Mouse (Mus musculus): Measurements from ENCODE around the gene Syngr1. TPM values are rescaled to one million over a fixed set of nuclear protein-coding genes. Genes with fewer than 3 reads are reported as not detected.
A peak's percentile ranks its signal among the peaks of the same experiment; 100 is the strongest.

Syngr1 gene
- total RNA-seq (2012; rRNA removed) (93.7 and 105 TPM in 2 replicates), polyA plus RNA-seq (2012; ENCODE audit: insufficient read depth in 1 of 2, insufficient read length in 2 of 2, low read depth in 1 of 2, low replicate concordance in 2 of 2, missing spikeins in 1 of 2) (100 to 1,000 TPM in 1 of 2 experiments, not detected in 1; 115 TPM)

- Histone ChIP-seq H3K27me3 (ENCODE audit: control insufficient read depth in 1 of 2, insufficient read depth in 2 of 2, low read length in 2 of 2) (no peaks in the 10 kb centered on the region), H3K4me3 (ENCODE audit: control insufficient read depth in 1 of 2, insufficient read depth in 1 of 2, low read depth in 2 of 2, low read length in 2 of 2) (peak within 1 kb of the TSS; percentile 89 to 91), H3K4me1 (ENCODE audit: control insufficient read depth in 1 of 2, insufficient read depth in 2 of 2, low read length in 2 of 2) (peaks cover 17 to 37% of the 10 kb centered on the region in 2 experiments), H3K27ac (ENCODE audit: control insufficient read depth, low read depth, low read length) (peak within 1 kb of the TSS; percentile 81), H3K79me2 (ENCODE audit: control insufficient read depth, insufficient read depth, low read length, poor library complexity) (peaks cover 34% of the 10 kb centered on the region), H3K36me3 (ENCODE audit: control insufficient read depth in 1 of 2, insufficient read depth in 2 of 2, low read length in 2 of 2) (peaks cover 0 to 29% of the 10 kb centered on the region in 2 experiments; a peak in 2 of 4 replicates), H3K9ac (ENCODE audit: control insufficient read depth, low read depth, low read length, poor library complexity, severe bottlenecking) (peak within 1 kb of the TSS; percentile 99), H3K9me3 (replicated peaks; ENCODE audit: insufficient read depth, low read length) (no peaks in the 10 kb centered on the region)
- DNase-seq (ENCODE audit: low read depth, low spot score), result peak; percentile 89
- TF ChIP-seq HCFC1 (IDR thresholded peaks at IDR 0.05; ENCODE audit: low read depth, low read length) (peak; percentile 50), POLR2A (IDR thresholded peaks at IDR 0.05; ENCODE audit: control insufficient read depth in 1 of 2, insufficient read depth in 1 of 2, low read depth in 1 of 2, low read length in 2 of 2, poor library complexity in 1 of 2) (peak; percentile 68 to 71), EP300 (IDR thresholded peaks at IDR 0.05; ENCODE audit: low read depth in 1 of 2, low read length in 2 of 2) (no peak), SMC3 (IDR thresholded peaks at IDR 0.05; ENCODE audit: low read depth, low read length) (peak; percentile 18; the same call in 1 of the 2 replicates), RAD21 (IDR thresholded peaks at IDR 0.05; ENCODE audit: low read depth, low read length) (peak; percentile 9), MAX (IDR thresholded peaks at IDR 0.05; ENCODE audit: low read length) (0 out of 2 replicates have a peak, but pooled peaks have one; percentile 10), CTCF (IDR thresholded peaks at IDR 0.05 in 2 of 3, conservative IDR thresholded peaks at IDR 0.05 in 1 of 3; ENCODE audit: control insufficient read depth in 1 of 3, insufficient read depth in 1 of 3, low read depth in 2 of 3, low read length in 3 of 3, poor library complexity in 1 of 3, severe bottlenecking in 1 of 3) (peak in 2 of 3 experiments; percentile 76 to 97; a peak in 5 of 6 replicates), MYB (IDR thresholded peaks at IDR 0.05; ENCODE audit: low read depth, low read length) (no peak), ETS1 (IDR thresholded peaks at IDR 0.05; ENCODE audit: low read depth, low read length) (0 out of 2 replicates have a peak, but pooled peaks have one; percentile 16), NRF1 (IDR thresholded peaks at IDR 0.05; ENCODE audit: insufficient read depth, low read depth, low read length, poor library complexity, severe bottlenecking) (peak; percentile 75), USF2 (IDR thresholded peaks at IDR 0.05; ENCODE audit: borderline replicate concordance in 1 of 2, insufficient read depth in 1 of 2, low read depth in 1 of 2, low read length in 2 of 2) (no peak), BHLHE40 (IDR thresholded peaks at IDR 0.05; ENCODE audit: borderline replicate concordance, low read depth, low read length) (no peak), MYC (IDR thresholded peaks at IDR 0.05; ENCODE audit: low read depth, low read length) (no peak), CHD1 (IDR thresholded peaks at IDR 0.05; ENCODE audit: low read depth, low read length) (no peak), POLR2AphosphoS2 (IDR thresholded peaks at IDR 0.05; ENCODE audit: low read length) (no peak), ZC3H11A (IDR thresholded peaks at IDR 0.05; ENCODE audit: low read depth, low read length) (no peak), ZKSCAN1 (IDR thresholded peaks at IDR 0.05; ENCODE audit: low read depth, low read length) (no peak), MAZ (IDR thresholded peaks at IDR 0.05; ENCODE audit: low read depth, low read length) (peak; percentile 87; the same call in 1 of the 2 replicates), JUND (IDR thresholded peaks at IDR 0.05; ENCODE audit: low read depth, low read length) (no peak), NELFE (IDR thresholded peaks at IDR 0.05; ENCODE audit: low read depth, low read length) (peak; percentile 50), KAT2A (conservative IDR thresholded peaks at IDR 0.05; ENCODE audit: low read depth, low read length) (no peak; the same call in 1 of the 2 replicates), USF1 (IDR thresholded peaks at IDR 0.05; ENCODE audit: low read depth, low read length) (peak; percentile 50; the same call in 1 of the 2 replicates), GABPA (IDR thresholded peaks at IDR 0.05; ENCODE audit: low read depth, low read length) (no peak), MAFK (IDR thresholded peaks at IDR 0.05; ENCODE audit: borderline replicate concordance, low read depth, low read length) (no peak), TBP (IDR thresholded peaks at IDR 0.05; ENCODE audit: low read depth, low read length) (no peak), GATA1 (IDR thresholded peaks at IDR 0.05; ENCODE audit: low read depth, low read length) (no peak), TAL1 (IDR thresholded peaks at IDR 0.05; ENCODE audit: low read length) (no peak), SIN3A (IDR thresholded peaks at IDR 0.05; ENCODE audit: low read length) (peak; percentile 38; the same call in 1 of the 2 replicates), ZMIZ1 (IDR thresholded peaks at IDR 0.05; ENCODE audit: low read depth, low read length) (peak; percentile 48; the same call in 1 of the 2 replicates), E2F4 (IDR thresholded peaks at IDR 0.05; ENCODE audit: borderline replicate concordance, low read depth, low read length) (no peak), MXI1 (IDR thresholded peaks at IDR 0.05; ENCODE audit: low read depth, low read length) (no peak; the same call in none of the 2 replicates), MEF2A (IDR thresholded peaks at IDR 0.05; ENCODE audit: extremely low read depth, insufficient replicate concordance, low read depth, low read length, poor library complexity, severe bottlenecking) (no peak), TCF12 (IDR thresholded peaks at IDR 0.05; ENCODE audit: low read depth, low read length) (peak; percentile 37; the same call in 1 of the 2 replicates), POLR2AphosphoS5 (IDR thresholded peaks at IDR 0.05; ENCODE audit: borderline replicate concordance, low read depth, low read length) (no peak), CHD2 (IDR thresholded peaks at IDR 0.05; ENCODE audit: low read length) (no peak)
Observed at GRCm38 (mm10) chr15:80091121-80091955, at the start of gene Syngr1, which contains the start of gene Rpl3. Gene Syngr1, plus strand, starts transcription at chr15:80091334. Gene Rpl3, minus strand, starts transcription at chr15:80091868.

Data from MEL (cell line).